Mouse (Mus musculus) lung, postnatal 0 days (tissue): ENCODE measurements around the gene Adgrl3. TPM values are rescaled to one million over a fixed set of nuclear protein-coding genes. Genes with fewer than 3 reads are reported as not detected.
A peak's percentile ranks its signal among the peaks of the same experiment; 100 is the strongest.

Experiments
- ATAC-seq: fragments of 200-750 bp; cut with Nextera tagmentation; 2 replicates; pipeline ENCODE4 v1.8.0; 2017; ENCODE audit warnings: moderate library complexity
- DNase-seq: peaks from one replicate; pipeline ENCODE4 v3.0.0-alpha.2; 2016; ENCODE audit warnings: low spot score
- H3K27ac ChIP-seq: fragments of 300-500 bp; sonication (generic); 2 replicates; pipeline ENCODE4 v1.5.1; 2014; ENCODE audit warnings: antibody characterized with exemption, mild to moderate bottlenecking, low read length, mixed read lengths
- H3K27me3 ChIP-seq: fragments of 300-500 bp; sonication (generic); replicated peaks from 2 replicates; pipeline ENCODE4 v1.6.1; 2014; ENCODE audit warnings: low read length, mixed read lengths; ENCODE audit not compliant: insufficient read depth
- H3K36me3 ChIP-seq: fragments of 300-500 bp; sonication (generic); 2 replicates; pipeline ENCODE4 v1.6.1; 2014; ENCODE audit warnings: low read length, mixed read lengths; ENCODE audit not compliant: insufficient read depth
- H3K4me1 ChIP-seq: fragments of 300-500 bp; sonication (generic); 2 replicates; pipeline ENCODE4 v1.6.1; 2014; ENCODE audit warnings: antibody characterized with exemption, low read depth, low read length, mixed read lengths; ENCODE audit not compliant: insufficient read depth
- H3K4me2 ChIP-seq: fragments of 300-500 bp; sonication (generic); replicated peaks from 2 replicates; pipeline ENCODE4 v1.6.1; 2014; ENCODE audit warnings: low read depth, mild to moderate bottlenecking, low read length, moderate library complexity, mixed read lengths
- H3K4me3 ChIP-seq: fragments of 300-500 bp; sonication (generic); 2 replicates; pipeline ENCODE4 v1.5.1; 2014; ENCODE audit warnings: low read depth, low read length
- H3K9ac ChIP-seq: fragments of 300-500 bp; sonication (generic); replicated peaks from 2 replicates; pipeline ENCODE4 v1.6.1; 2014; ENCODE audit warnings: low read depth, mild to moderate bottlenecking
- H3K9me3 ChIP-seq: fragments of 300-500 bp; sonication (generic); 2 replicates; pipeline ENCODE4 v1.6.1; 2016; ENCODE audit warnings: low read length, mixed read lengths
- CTCF ChIP-seq: IDR thresholded peaks from 2 replicates; pipeline ENCODE4 v1.5.1; 2016; ENCODE audit warnings: antibody characterized with exemption, mild to moderate bottlenecking
- EP300 ChIP-seq: IDR thresholded peaks from 2 replicates; pipeline ENCODE4 v1.6.1; 2016; ENCODE audit warnings: antibody characterized with exemption, mild to moderate bottlenecking, control low read depth
- WGBS: fragments of 180-500 bp; shearing (Covaris S2); extraction: QIAGEN DNeasy Blood & Tissue Kit; methylation state at CpG from one replicate; pipeline ENCODE4 v1.1.7; 2014; 5-methylcytosine and 5-hydroxymethylcytosine counted together
- polyA plus RNA-seq: library from polyadenylated mRNA; unstranded; fragments of >200 nt; fragmentation: Nextera tagmentation; extraction: Ambion mirVana; gene quantifications from 2 replicates; pipeline ENCODE4 v1.2.1, GENCODE M21; 2015

Gene Adgrl3
- polyA plus RNA-seq, 1 experiment from 2014 or later = 13.5 TPM

- Histone ChIP-seq H3K9me3 (no peaks in the 10 kb centered on the region), H3K27ac (no peak overlapping the region), H3K36me3 (no peaks in the 10 kb centered on the region), H3K9ac (no peak overlapping the region), H3K27me3 (no peaks in the 10 kb centered on the region), H3K4me2 (no peak overlapping the region), H3K4me3 (no peak overlapping the region), H3K4me1 (no peaks in the 10 kb centered on the region)
- TF ChIP-seq CTCF (no peak), EP300 (no peak)
- 90% methylated on average over 3 of the region's 3 CpGs for WGBS
- ATAC-seq = no peak
- DNase-seq = no peak
Measured at GRCm38 (mm10) chr5:81256091-81256490, 236.2 kb downstream of the Adgrl3 start.

GRCm38 (mm10) chr5:81269689-81270088, 249.8 kb downstream of the Adgrl3 start:
- H3K9me3 ChIP-seq = no peaks in the 10 kb centered on the region
- H3K4me3 ChIP-seq = no peak overlapping the region
- TF ChIP-seq CTCF (no peak), EP300 (no peak)
- H3K27ac ChIP-seq = no peak overlapping the region
- DNase-seq (no peak), ATAC-seq (no peak)
- H3K9ac ChIP-seq = no peak overlapping the region
- H3K4me1 ChIP-seq = no peaks in the 10 kb centered on the region
- H3K27me3 ChIP-seq = no peaks in the 10 kb centered on the region
- no peak overlapping the region for H3K4me2 ChIP-seq
- 80% methylated on average over 3 of the region's 3 CpGs for whole genome bisulfite sequencing
- no peaks in the 10 kb centered on the region for H3K36me3 ChIP-seq

- H3K36me3 ChIP-seq = no peaks in the 10 kb centered on the region
- H3K4me3 ChIP-seq = no peak overlapping the region
- H3K9ac ChIP-seq = no peak overlapping the region
- TF ChIP-seq CTCF (no peak), EP300 (peak; percentile 95)
- no peaks in the 10 kb centered on the region for H3K27me3 ChIP-seq
- DNase-seq (peak; percentile 21), ATAC-seq (peak; percentile 63)
- 39% methylated on average over 6 of the region's 6 CpGs for WGBS
- H3K9me3 ChIP-seq = no peaks in the 10 kb centered on the region
- no peak overlapping the region for H3K4me2 ChIP-seq
- no peak overlapping the region for H3K27ac ChIP-seq
- no peaks in the 10 kb centered on the region for H3K4me1 ChIP-seq
Measured at GRCm38 (mm10) chr5:81275346-81276047, 255.6 kb downstream of the Adgrl3 start.

- TF ChIP-seq CTCF (no peak), EP300 (peak; percentile 94)
- peak; percentile 66 for ATAC-seq
- no peak overlapping the region for H3K4me2 ChIP-seq
- no peaks in the 10 kb centered on the region for H3K36me3 ChIP-seq
- H3K4me3 ChIP-seq = no peak overlapping the region
- no peak overlapping the region for H3K27ac ChIP-seq
- no peaks in the 10 kb centered on the region for H3K9me3 ChIP-seq
- WGBS = 38% methylated on average over 2 of the region's 2 CpGs
- no peaks in the 10 kb centered on the region for H3K4me1 ChIP-seq
- no peaks in the 10 kb centered on the region for H3K27me3 ChIP-seq
- no peak overlapping the region for H3K9ac ChIP-seq
- DNase-seq = peak; percentile 64
Measured at GRCm38 (mm10) chr5:81279246-81279645, 259.3 kb downstream of the Adgrl3 start.

- DNase-seq (no peak), ATAC-seq (no peak)
- TF ChIP-seq CTCF = no peak
- TF ChIP-seq EP300 = no peak
- Histone ChIP-seq H3K27me3 (no peaks in the 10 kb centered on the region), H3K36me3 (no peaks in the 10 kb centered on the region), H3K4me1 (no peaks in the 10 kb centered on the region), H3K27ac (no peak overlapping the region), H3K4me2 (no peak overlapping the region), H3K9me3 (no peaks in the 10 kb centered on the region), H3K4me3 (no peak overlapping the region), H3K9ac (no peak overlapping the region)
- WGBS = 55% methylated on average over 1 of the region's 1 CpGs
Measured at GRCm38 (mm10) chr5:81285643-81286042, 265.7 kb downstream of the Adgrl3 start.

- no peak overlapping the region for H3K27ac ChIP-seq
- no peak overlapping the region for H3K4me3 ChIP-seq
- TF ChIP-seq CTCF (no peak), EP300 (no peak)
- H3K9ac ChIP-seq = no peak overlapping the region
- no peaks in the 10 kb centered on the region for H3K36me3 ChIP-seq
- H3K4me1 ChIP-seq = no peaks in the 10 kb centered on the region
- H3K27me3 ChIP-seq = no peaks in the 10 kb centered on the region
- H3K4me2 ChIP-seq = no peak overlapping the region
- no peak for ATAC-seq
- DNase-seq = no peak
- H3K9me3 ChIP-seq = no peaks in the 10 kb centered on the region
Measured at GRCm38 (mm10) chr5:81301874-81302273, 281.9 kb downstream of the Adgrl3 start.
